Mouse (Mus musculus) liver, embryonic 14.5 days (tissue): ENCODE measurements around the gene Akap13. TPM values are rescaled to one million over a fixed set of nuclear protein-coding genes. Genes with fewer than 3 reads are reported as not detected.

Experiments used
- ATAC-seq: fragments of 200-750 bp; cut with Nextera tagmentation; 2 replicates; pipeline ENCODE4 v1.8.0; 2017; ENCODE audit warnings: moderate number of reproducible peaks, mild to moderate bottlenecking, moderate library complexity; ENCODE audit not compliant: insufficient read depth
- DNase-seq, 3 experiments: peaks; one replicate each; pipeline ENCODE4 v3.0.0-alpha.2; 2012 to 2013; ENCODE audit warnings: low read depth in 3 of 3, low spot score in 3 of 3
- H3K27ac ChIP-seq: fragments of 300-500 bp; sonication (generic); 2 replicates; pipeline ENCODE4 v1.5.1; 2014; ENCODE audit warnings: moderate library complexity, mild to moderate bottlenecking, control low read depth, inconsistent platforms
- H3K27me3 ChIP-seq: fragments of 300-500 bp; sonication (generic); 2 replicates; pipeline ENCODE4 v1.6.1; 2014; ENCODE audit warnings: mild to moderate bottlenecking, low read length, moderate library complexity; ENCODE audit not compliant: control insufficient read depth, insufficient read depth
- H3K36me3 ChIP-seq: fragments of 300-500 bp; sonication (generic); replicated peaks from 2 replicates; pipeline ENCODE4 v1.6.1; 2014; ENCODE audit warnings: low read depth; ENCODE audit not compliant: control insufficient read depth, insufficient read depth
- H3K4me1 ChIP-seq, 2 experiments: fragments of 200-500 bp in 1 of 2; fragments of 300-500 bp in 1 of 2; sonication (generic) in 1 of 2; replicated peaks; 2 replicates each; pipeline ENCODE4 v1.6.1; 2012 to 2014; ENCODE audit warnings: antibody characterized with exemption in 1 of 2, inconsistent platforms in 1 of 2, low read length in 1 of 2; ENCODE audit not compliant: control insufficient read depth in 2 of 2, insufficient read depth in 2 of 2
- H3K4me2 ChIP-seq: fragments of 300-500 bp; sonication (generic); 2 replicates; pipeline ENCODE4 v1.6.1; 2014; ENCODE audit warnings: low read depth, mild to moderate bottlenecking, control low read depth, moderate library complexity
- H3K4me3 ChIP-seq, 2 experiments: fragments of 200-500 bp in 1 of 2; fragments of 300-500 bp in 1 of 2; sonication (generic) in 1 of 2; 2 replicates each; pipeline ENCODE4 v1.5.1; 2012 to 2014; ENCODE audit warnings: low read depth in 2 of 2, low read length in 2 of 2, mild to moderate bottlenecking in 2 of 2, control low read depth in 1 of 2, inconsistent platforms in 1 of 2, moderate library complexity in 1 of 2; ENCODE audit not compliant: insufficient read depth in 1 of 2
- H3K9ac ChIP-seq: fragments of 300-500 bp; sonication (generic); replicated peaks from 2 replicates; pipeline ENCODE4 v1.6.1; 2014; ENCODE audit warnings: mild to moderate bottlenecking, control low read depth, moderate library complexity
- H3K9me3 ChIP-seq: fragments of 300-500 bp; sonication (generic); 2 replicates; pipeline ENCODE4 v1.6.1; 2016; ENCODE audit warnings: low read length, mixed read lengths; ENCODE audit not compliant: control insufficient read depth
- CTCF ChIP-seq: IDR thresholded peaks from 2 replicates; pipeline ENCODE4 v1.5.1; 2016; ENCODE audit warnings: antibody characterized with exemption, low read depth, control low read depth
- EP300 ChIP-seq: IDR thresholded peaks from 2 replicates; pipeline ENCODE4 v1.6.1; 2016; ENCODE audit warnings: antibody characterized with exemption, low read depth
- WGBS: fragments of 180-500 bp; shearing (Covaris S2); extraction: QIAGEN DNeasy Blood & Tissue Kit; methylation state at CpG from one replicate; pipeline ENCODE4 v1.1.7; 2014; ENCODE audit not compliant: insufficient replicate concordance; 5-methylcytosine and 5-hydroxymethylcytosine counted together
- polyA plus RNA-seq, 2 experiments: library from polyadenylated mRNA; depleted of rRNA in 1 of 2; stranded (reverse) in 1 of 2; unstranded in 1 of 2; fragments of >200 nt; fragmentation: Nextera tagmentation in 1 of 2; extraction: Ambion mirVana in 1 of 2; gene quantifications; 2 replicates each; pipeline versions ENCODE4 v1.2.1 to v1.2.3; 2012 to 2014

The Akap13 gene
- polyA plus RNA-seq, 2 experiments, result 9.0 to 28.1 TPM

DNA sequence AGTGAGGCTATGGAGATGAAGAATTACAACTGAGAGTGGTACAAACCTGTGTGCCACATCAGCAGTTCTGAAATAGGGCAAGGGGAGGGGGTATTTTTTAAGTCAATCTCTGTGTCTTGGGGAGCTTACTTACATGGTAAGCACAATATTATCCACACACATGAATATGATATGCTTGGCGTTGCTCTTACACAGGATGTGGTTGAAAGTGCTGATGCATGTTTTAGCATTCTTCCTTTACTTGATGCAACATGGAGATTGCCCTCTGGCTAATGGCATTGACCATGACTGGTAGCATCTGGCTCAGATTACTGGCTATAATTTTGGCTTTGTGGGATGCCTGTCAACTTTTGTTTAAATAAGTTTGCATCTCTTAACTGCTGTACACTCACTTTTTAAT lies 194.6 kb downstream of the Akap13 start:
- Histone ChIP-seq H3K9ac (no peak overlapping the region), H3K4me1 (peaks cover under 1 to 15% of the 10 kb centered on the region in 2 experiments; a peak in 3 of 4 replicates), H3K4me3 (no peak overlapping the region), H3K36me3 (no peaks in the 10 kb centered on the region), H3K9me3 (no peaks in the 10 kb centered on the region), H3K27ac (no peak overlapping the region), H3K4me2 (no peak overlapping the region), H3K27me3 (no peaks in the 10 kb centered on the region)
- DNase-seq (no peak), ATAC-seq (no peak)
- TF ChIP-seq CTCF (no peak), EP300 (no peak)
- WGBS, result 31% methylated on average over 1 of the region's 1 CpGs

DNA sequence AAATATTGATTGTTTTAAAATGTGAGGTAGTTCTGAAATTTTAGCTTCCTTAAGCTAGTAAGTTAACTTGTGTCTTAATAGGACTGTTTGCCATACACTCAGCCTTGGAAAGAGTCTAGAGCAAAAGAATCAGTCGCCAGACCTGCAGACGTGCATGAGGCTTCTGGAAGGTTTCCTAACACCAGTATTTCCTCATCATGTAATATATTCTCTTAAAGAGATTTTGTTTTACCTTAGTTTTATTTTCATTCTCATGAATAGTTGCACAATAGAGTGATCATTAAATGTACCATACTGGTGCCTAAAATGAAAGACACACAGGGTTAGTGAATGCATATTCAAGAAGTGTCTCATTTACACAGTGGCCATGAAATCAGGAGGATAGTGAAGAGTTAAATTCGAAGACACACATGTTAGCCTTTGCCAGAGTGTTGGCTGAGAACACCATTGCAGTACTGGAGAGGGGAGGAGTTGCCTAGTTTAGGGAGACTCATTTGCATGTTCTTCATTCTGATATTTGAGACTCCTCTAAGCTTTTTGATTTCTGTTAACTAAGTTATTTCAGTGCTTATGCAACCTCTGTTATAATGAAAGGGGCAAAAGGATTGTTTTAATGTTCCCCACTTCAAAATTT lies 198.5 kb downstream of the Akap13 start:
- TF ChIP-seq CTCF, result no peak
- TF ChIP-seq EP300, result no peak
- ATAC-seq (no peak), DNase-seq (no peak)
- no peaks in the 10 kb centered on the region for H3K36me3 ChIP-seq
- H3K4me3 ChIP-seq, result no peak overlapping the region
- H3K4me1 ChIP-seq, result peaks cover 10 to 26% of the 10 kb centered on the region in 2 experiments
- 55% methylated on average over 3 of the region's 3 CpGs for WGBS
- no peak overlapping the region for H3K4me2 ChIP-seq
- H3K27me3 ChIP-seq, result no peaks in the 10 kb centered on the region
- H3K27ac ChIP-seq, result no peak overlapping the region
- H3K9me3 ChIP-seq, result no peaks in the 10 kb centered on the region
- H3K9ac ChIP-seq, result no peak overlapping the region

GRCm38 (mm10) chr7:75655180-75656074 lies 200.1 kb downstream of the Akap13 start:
- Histone ChIP-seq H3K9me3 (no peaks in the 10 kb centered on the region), H3K27me3 (no peaks in the 10 kb centered on the region), H3K36me3 (no peaks in the 10 kb centered on the region), H3K4me2 (peak overlapping the region; percentile 96), H3K4me3 (peak overlapping the region; percentile 62 to 85), H3K27ac (peak overlapping the region; percentile 69), H3K4me1 (peaks cover 10 to 22% of the 10 kb centered on the region in 2 experiments), H3K9ac (peak overlapping the region; percentile 83)
- TF ChIP-seq CTCF, result no peak
- no peak for TF ChIP-seq EP300
- DNase-seq, result peak in 1 of 3 experiments; percentile 41
- ATAC-seq, result peak; percentile 55; the same call in 1 of the 2 replicates
- 17% methylated on average over 11 of the region's 11 CpGs for WGBS

GRCm38 (mm10) chr7:75656297-75656852 lies 201.0 kb downstream of the Akap13 start:
- TF ChIP-seq CTCF (no peak), EP300 (peak; percentile 79)
- Histone ChIP-seq H3K36me3 (no peaks in the 10 kb centered on the region), H3K4me2 (peak overlapping the region; percentile 96), H3K4me1 (peaks cover 10 to 22% of the 10 kb centered on the region in 2 experiments), H3K9ac (peak overlapping the region; percentile 83), H3K4me3 (peak overlapping the region in 1 of 2 experiments; percentile 62; a peak in 2 of 4 replicates), H3K27ac (peak overlapping the region; percentile 79), H3K9me3 (no peaks in the 10 kb centered on the region), H3K27me3 (no peaks in the 10 kb centered on the region)
- DNase-seq, result peak; percentile 53 to 71 (median 59)
- WGBS, result 8% methylated on average over 9 of the region's 9 CpGs
- ATAC-seq, result peak; percentile 82
